Mouse (Mus musculus): ENCODE results near the gene Zdhhc16. TPM values are rescaled to one million over a fixed set of nuclear protein-coding genes. Genes with fewer than 3 reads are reported as not detected.

Gene Zdhhc16
- polyA plus RNA-seq, 1 experiment = not detected

- WGBS = under 1% methylated on average over 68 of the region's 68 CpGs
These were observed 47.7 kb downstream of the Zdhhc16 start, which contains the start of gene Mms19 for GRCm38 (mm10) chr19:41980819-41981594. Gene Mms19, minus strand, starts transcription at chr19:41981157.

GRCm38 (mm10) chr19:41981595-41981927 lies 48.3 kb downstream of the Zdhhc16 start, which contains the start of gene Ubtd1:
Gene Ubtd1, plus strand, starts transcription at chr19:41981763.
- TF ChIP-seq POLR2A (IDR thresholded peaks at IDR 0.05; ENCODE audit: insufficient read depth, low read depth, low read length) (no peak), CTCF (IDR thresholded peaks at IDR 0.05; ENCODE audit: insufficient read depth, low read depth, low read length) (no peak)
- Histone ChIP-seq H3K27ac (ENCODE audit: insufficient read depth, low read depth, low read length) (peak within 1 kb of the TSS; percentile 84), H3K4me3 (ENCODE audit: insufficient read depth, low read depth, low read length) (peak within 1 kb of the TSS; percentile 93), H3K4me1 (ENCODE audit: control insufficient read depth, insufficient read depth, low read length) (peaks cover 5% of the 10 kb centered on the region; the same call in 1 of the 2 replicates)
- under 1% methylated on average over 26 of the region's 33 CpGs for WGBS

More at GRCm38 (mm10) chr19:41980819-41981594, 47.7 kb downstream of the Zdhhc16 start, which contains the start of gene Mms19:
- H3K4me3 ChIP-seq (ENCODE audit: insufficient read depth, low read depth, low read length) = peak within 1 kb of the TSS; percentile 93
- peak within 1 kb of the TSS; percentile 84 for H3K27ac ChIP-seq (ENCODE audit: insufficient read depth, low read depth, low read length)
- peaks cover 6% of the 10 kb centered on the region; the same call in 1 of the 2 replicates for H3K4me1 ChIP-seq (ENCODE audit: control insufficient read depth, insufficient read depth, low read length)
- TF ChIP-seq CTCF (IDR thresholded peaks at IDR 0.05; ENCODE audit: insufficient read depth, low read depth, low read length) (no peak; the same call in 1 of the 2 replicates), POLR2A (IDR thresholded peaks at IDR 0.05; ENCODE audit: insufficient read depth, low read depth, low read length) (peak; percentile 72)

- Histone ChIP-seq H3K4me3 (ENCODE audit: insufficient read depth, low read depth, low read length) (peak overlapping the region; percentile 93), H3K27ac (ENCODE audit: insufficient read depth, low read depth, low read length) (peak overlapping the region; percentile 10; the same call in 1 of the 2 replicates), H3K4me1 (ENCODE audit: control insufficient read depth, insufficient read depth, low read length) (peaks cover 2% of the 10 kb centered on the region; the same call in 1 of the 2 replicates)
- TF ChIP-seq POLR2A (IDR thresholded peaks at IDR 0.05; ENCODE audit: insufficient read depth, low read depth, low read length) (no peak), CTCF (IDR thresholded peaks at IDR 0.05; ENCODE audit: insufficient read depth, low read depth, low read length) (no peak)
- WGBS = under 1% methylated on average over 74 of the region's 74 CpGs
These were observed 48.9 kb downstream of the Zdhhc16 start for GRCm38 (mm10) chr19:41981931-41982790.

DNA sequence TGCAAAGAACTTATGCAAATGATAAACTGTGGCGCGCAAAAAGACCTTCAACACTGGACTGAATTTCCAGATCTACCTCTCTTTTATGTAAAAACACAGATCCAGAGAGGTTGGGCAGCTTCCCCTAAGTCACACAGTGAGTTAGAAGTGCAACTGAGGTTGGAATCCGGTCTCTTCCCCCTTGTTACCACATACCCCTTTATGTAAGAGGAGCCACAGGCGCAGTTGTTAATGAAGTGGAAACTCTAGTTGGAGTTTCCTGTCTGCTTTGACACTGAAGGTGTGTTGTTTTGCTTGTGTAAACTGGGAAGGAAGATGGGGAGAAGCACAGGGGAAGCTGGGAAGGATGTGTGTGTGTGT lies 49.5 kb downstream of the Zdhhc16 start:
- Histone ChIP-seq H3K4me1 (ENCODE audit: control insufficient read depth, insufficient read depth, low read length) (peaks cover 2% of the 10 kb centered on the region; the same call in 1 of the 2 replicates), H3K4me3 (ENCODE audit: insufficient read depth, low read depth, low read length) (peak overlapping the region; percentile 93), H3K27ac (ENCODE audit: insufficient read depth, low read depth, low read length) (no peak overlapping the region)
- WGBS = 19% methylated on average over 4 of the region's 4 CpGs
- no peak for TF ChIP-seq POLR2A (IDR thresholded peaks at IDR 0.05; ENCODE audit: insufficient read depth, low read depth, low read length)
- TF ChIP-seq CTCF (IDR thresholded peaks at IDR 0.05; ENCODE audit: insufficient read depth, low read depth, low read length) = no peak

- Histone ChIP-seq H3K4me1 (ENCODE audit: control insufficient read depth, insufficient read depth, low read length) (peaks cover 3% of the 10 kb centered on the region; the same call in 1 of the 2 replicates), H3K4me3 (ENCODE audit: insufficient read depth, low read depth, low read length) (no peak overlapping the region), H3K27ac (ENCODE audit: insufficient read depth, low read depth, low read length) (no peak overlapping the region)
- WGBS = 95% methylated on average over 5 of the region's 5 CpGs
- TF ChIP-seq CTCF (IDR thresholded peaks at IDR 0.05; ENCODE audit: insufficient read depth, low read depth, low read length) = no peak
- no peak for TF ChIP-seq POLR2A (IDR thresholded peaks at IDR 0.05; ENCODE audit: insufficient read depth, low read depth, low read length)
These were observed 52.7 kb downstream of the Zdhhc16 start for GRCm38 (mm10) chr19:41985994-41986393.

- TF ChIP-seq CTCF (IDR thresholded peaks at IDR 0.05; ENCODE audit: insufficient read depth, low read depth, low read length) = no peak
- no peak for TF ChIP-seq POLR2A (IDR thresholded peaks at IDR 0.05; ENCODE audit: insufficient read depth, low read depth, low read length)
- 91% methylated on average over 4 of the region's 4 CpGs for WGBS
- Histone ChIP-seq H3K27ac (ENCODE audit: insufficient read depth, low read depth, low read length) (no peak overlapping the region), H3K4me1 (ENCODE audit: control insufficient read depth, insufficient read depth, low read length) (peaks cover 14% of the 10 kb centered on the region), H3K4me3 (ENCODE audit: insufficient read depth, low read depth, low read length) (no peak overlapping the region)
These were observed 53.9 kb downstream of the Zdhhc16 start for GRCm38 (mm10) chr19:41987206-41987605.

GRCm38 (mm10) chr19:41989810-41990209 lies 56.5 kb downstream of the Zdhhc16 start:
- Histone ChIP-seq H3K27ac (ENCODE audit: insufficient read depth, low read depth, low read length) (no peak overlapping the region), H3K4me3 (ENCODE audit: insufficient read depth, low read depth, low read length) (no peak overlapping the region), H3K4me1 (ENCODE audit: control insufficient read depth, insufficient read depth, low read length) (peaks cover 25% of the 10 kb centered on the region)
- WGBS = 84% methylated on average over 6 of the region's 6 CpGs
- no peak for TF ChIP-seq POLR2A (IDR thresholded peaks at IDR 0.05; ENCODE audit: insufficient read depth, low read depth, low read length)

GRCm38 (mm10) chr19:41991926-41992477 lies 58.7 kb downstream of the Zdhhc16 start:
- 28% methylated on average over 6 of the region's 6 CpGs for WGBS
- Histone ChIP-seq H3K4me1 (ENCODE audit: control insufficient read depth, insufficient read depth, low read length) (peaks cover 30% of the 10 kb centered on the region), H3K27ac (ENCODE audit: insufficient read depth, low read depth, low read length) (peak overlapping the region; percentile 24; the same call in 1 of the 2 replicates), H3K4me3 (ENCODE audit: insufficient read depth, low read depth, low read length) (no peak overlapping the region)
- TF ChIP-seq POLR2A (IDR thresholded peaks at IDR 0.05; ENCODE audit: insufficient read depth, low read depth, low read length) (no peak), CTCF (IDR thresholded peaks at IDR 0.05; ENCODE audit: insufficient read depth, low read depth, low read length) (no peak)
